Mouse (Mus musculus) bone marrow, adult 2 months (tissue): Measurements from ENCODE around the gene Dlg3.

ENCODE experiments used
- CTCF ChIP-seq: fragments of 200-500 bp; IDR thresholded peaks from 2 replicates; pipeline ENCODE4 v1.5.1; 2011; ENCODE audit warnings: low read length, control low read depth; ENCODE audit not compliant: control insufficient read depth, insufficient read depth
- POLR2A ChIP-seq: fragments of 200-500 bp; IDR thresholded peaks from 2 replicates; pipeline ENCODE4 v1.6.1; 2011; ENCODE audit warnings: low read depth, mild to moderate bottlenecking, control low read depth, low read length, borderline replicate concordance; ENCODE audit not compliant: control insufficient read depth

GRCm38 (mm10) chrX:100777655-100778234 is 10.2 kb downstream of the Dlg3 start:
- TF ChIP-seq POLR2A (no peak), CTCF (no peak)
